Mouse (Mus musculus): Measurements from ENCODE around the gene Ascc1.

DNA sequence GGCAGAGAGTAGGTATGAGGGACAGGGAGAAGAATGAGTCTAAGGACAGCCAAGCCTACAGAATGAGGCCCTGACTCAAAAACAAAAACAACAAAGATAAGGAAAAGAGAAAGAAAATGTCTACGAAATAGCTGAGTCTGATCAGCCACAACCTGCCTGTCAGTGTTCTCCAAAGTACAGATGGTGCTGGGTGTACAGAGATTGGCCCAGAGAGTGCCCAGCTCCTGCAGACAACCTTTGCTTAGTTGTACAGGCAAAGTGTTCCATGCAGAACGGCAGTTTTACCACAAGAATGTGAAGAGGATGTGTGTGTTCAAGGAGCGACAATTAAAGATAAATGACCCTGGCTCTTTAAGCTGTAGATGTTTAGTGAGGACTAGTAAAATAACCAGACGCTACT, 50.5 kb downstream of the Ascc1 start:
- TF ChIP-seq CTCF (IDR thresholded peaks at IDR 0.05; ENCODE audit: low read depth) (no peak), EP300 (IDR thresholded peaks at IDR 0.05; ENCODE audit: low read depth) (no peak)

All from liver, postnatal 0 days (tissue).